Mouse (Mus musculus) layer of hippocampus, adult 2 months (tissue): ENCODE data around the gene Jmjd8. TPM values are rescaled to one million over a fixed set of nuclear protein-coding genes. Genes with fewer than 3 reads are reported as not detected.
A peak's percentile ranks its signal among the peaks of the same experiment; 100 is the strongest.

ENCODE experiments used
- DNase-seq, 2 experiments: peaks; one replicate each; pipeline ENCODE4 v3.0.0; 2022; ENCODE audit warnings: low spot score in 2 of 2
- H3K27ac ChIP-seq: fragments of 200-600 bp; 2 replicates; pipeline ENCODE4 v1.8.1; 2022
- H3K4me3 ChIP-seq: fragments of 200-600 bp; 2 replicates; pipeline ENCODE4 v1.8.1; 2022; ENCODE audit warnings: mild to moderate bottlenecking
- CTCF ChIP-seq: fragments of 200-600 bp; conservative IDR thresholded peaks from 2 replicates; pipeline ENCODE4 v1.8.1; 2022; ENCODE audit warnings: antibody characterized with exemption, mild to moderate bottlenecking, moderate library complexity
- total RNA-seq, 2 experiments: library from RNA; stranded (reverse); gene quantifications; 2 replicates each; pipeline ENCODE4 v1.2.3; 2021

Jmjd8 gene
- total RNA-seq, 2 experiments from 2014 or later: 58.0 to 61.1 TPM

DNA sequence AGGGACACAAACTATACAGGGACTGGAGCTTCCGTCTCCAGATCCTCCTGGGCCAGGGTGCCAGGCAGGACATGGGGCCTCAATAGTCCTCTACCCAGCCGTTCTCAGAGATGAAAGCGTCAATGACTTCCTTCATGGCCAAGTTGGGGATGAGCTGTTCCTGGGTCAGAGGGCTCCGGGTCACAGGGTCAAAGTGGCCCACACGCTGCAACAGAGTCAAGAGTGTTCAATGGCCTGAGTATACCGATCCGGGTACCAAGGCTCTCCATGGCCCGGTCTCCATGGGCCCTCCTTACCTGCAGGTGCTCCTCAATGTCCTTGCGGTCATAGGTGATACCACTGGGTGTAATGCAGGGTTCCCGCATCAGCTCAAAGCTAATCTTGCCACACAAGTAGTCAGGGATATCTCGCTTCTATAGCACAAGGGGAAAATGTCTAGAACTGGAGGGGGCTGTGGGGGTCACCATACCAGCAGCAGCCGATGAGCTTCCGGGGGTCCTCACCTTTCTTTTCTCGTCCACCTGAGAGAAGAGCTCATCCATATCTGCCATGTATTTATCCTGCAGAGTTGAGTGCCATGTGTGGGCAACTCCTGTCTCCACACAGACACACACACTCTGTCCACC is 2.3 kb downstream of the Jmjd8 start:
- Histone ChIP-seq H3K27ac (0 out of 2 replicates have a peak overlapping the region, but pooled peaks have one; percentile 99), H3K4me3 (peak overlapping the region; percentile 87)
- DNase-seq: no peak
- no peak for TF ChIP-seq CTCF

DNA sequence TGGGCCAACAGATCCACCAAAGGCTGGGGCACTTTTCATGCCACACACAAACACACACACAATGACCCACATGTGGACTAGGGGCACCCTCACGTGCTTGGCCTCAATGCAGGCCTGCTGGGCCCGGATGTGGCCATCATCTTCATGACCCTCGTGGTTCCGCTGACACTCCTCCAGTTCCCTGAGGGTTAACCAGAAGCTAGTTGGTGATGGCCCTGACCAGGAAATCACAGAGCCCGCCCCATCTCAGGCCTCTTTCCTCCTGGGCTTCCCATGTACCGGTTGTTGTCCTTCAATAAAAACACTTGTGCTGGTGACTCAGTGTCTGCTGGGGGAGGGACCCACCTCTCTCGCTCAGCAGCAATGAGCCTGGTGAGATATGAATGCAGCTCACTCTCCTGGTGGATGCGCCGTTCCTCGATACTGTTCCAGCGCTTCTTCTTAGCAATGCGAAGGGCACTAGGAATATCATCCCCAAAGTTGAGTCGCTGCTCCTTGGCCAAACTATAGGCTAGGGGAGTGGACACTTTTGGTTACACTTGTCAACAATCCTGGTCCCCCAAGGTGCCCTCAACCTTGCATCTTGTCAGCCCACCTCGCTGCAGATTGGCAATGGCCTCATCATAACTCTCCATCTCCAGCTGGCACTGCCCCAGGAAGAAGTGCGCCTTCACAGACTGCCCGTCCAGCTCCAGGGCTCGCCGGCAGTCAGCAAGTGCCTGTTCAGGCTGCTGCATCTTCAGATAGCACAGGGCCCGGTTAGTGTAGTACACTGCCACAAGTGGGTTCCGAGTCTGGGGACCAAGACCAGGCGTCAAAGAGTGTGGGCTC is 3.0 kb downstream of the Jmjd8 start:
- DNase-seq: no peak
- no peak for TF ChIP-seq CTCF

DNA sequence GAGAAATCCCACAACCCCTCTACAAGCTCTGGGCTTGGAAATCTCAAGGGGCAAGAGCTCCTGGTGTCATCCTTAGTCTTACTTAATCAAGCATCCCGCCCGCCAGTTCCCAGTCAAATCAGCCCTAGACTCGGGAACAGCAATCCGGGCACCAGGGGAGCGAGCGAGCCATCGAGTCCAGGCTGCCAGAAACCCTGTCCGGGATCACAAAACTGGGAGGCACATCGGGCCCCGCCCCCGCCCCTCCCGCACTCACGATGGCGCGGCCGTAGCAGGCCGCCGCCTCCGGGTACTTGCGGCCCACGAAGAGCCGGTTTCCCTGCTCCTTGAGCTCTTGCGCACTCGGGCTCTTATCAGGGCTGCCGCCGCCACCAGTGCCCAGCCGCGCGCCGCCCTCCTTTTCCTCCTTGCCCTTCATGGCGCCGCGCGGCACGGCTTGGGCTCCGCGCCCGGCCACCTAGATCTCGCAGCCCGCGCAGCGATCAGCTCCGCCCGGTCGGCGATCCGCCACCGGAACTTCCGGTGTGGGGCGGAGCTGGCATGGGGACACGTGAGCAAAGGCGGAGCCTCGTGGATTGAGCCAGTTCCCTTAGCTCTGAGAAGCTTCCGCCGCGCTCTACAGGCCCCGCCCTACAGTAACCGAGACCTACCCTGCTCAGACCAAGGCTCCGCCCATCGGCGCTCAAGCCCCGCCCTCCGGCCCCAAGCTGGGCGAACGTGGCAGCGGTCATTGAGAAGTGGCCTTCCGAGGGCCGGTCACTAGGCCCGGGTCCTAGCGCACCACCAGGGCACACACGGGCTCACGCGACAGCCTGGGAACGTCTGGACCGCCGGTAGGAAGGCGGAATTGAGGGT is 4.0 kb downstream of the Jmjd8 start:
- TF ChIP-seq CTCF: no peak
- Histone ChIP-seq H3K4me3 (peak overlapping the region; percentile 87), H3K27ac (peak overlapping the region; percentile 99)
- DNase-seq: peak; percentile 97 to 98

More for the DNA sequence above, 3.0 kb downstream of the Jmjd8 start:
- peak overlapping the region; percentile 87 for H3K4me3 ChIP-seq
- H3K27ac ChIP-seq: peak overlapping the region; percentile 99

DNA sequence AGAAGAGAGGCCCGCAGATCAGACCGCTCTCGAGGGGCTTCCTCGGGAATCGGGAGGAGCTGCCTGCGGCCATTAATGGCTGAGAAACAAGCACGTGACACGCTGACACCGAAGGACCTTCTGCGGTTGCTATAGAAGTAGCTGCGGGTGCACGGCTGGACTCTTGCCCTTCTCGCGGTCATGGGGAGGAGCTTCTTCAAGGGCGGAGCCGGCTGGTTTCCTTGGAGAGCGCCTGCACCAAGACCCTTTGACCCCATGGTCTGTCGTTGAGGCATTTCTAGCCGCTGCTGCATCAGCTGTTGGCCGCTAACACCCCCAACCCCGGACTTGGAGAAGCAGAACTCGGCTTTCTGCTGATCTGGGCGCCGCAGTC is 4.6 kb downstream of the Jmjd8 start, which contains the start of gene Stub1:
Gene Stub1, minus strand, starts transcription at position 114 of the 373 bp plus-strand sequence.
- no peak for TF ChIP-seq CTCF
- Histone ChIP-seq H3K27ac (peak within 1 kb of the TSS; percentile 99), H3K4me3 (peak within 1 kb of the TSS; percentile 87)
- DNase-seq: peak; percentile 80 to 84

DNA sequence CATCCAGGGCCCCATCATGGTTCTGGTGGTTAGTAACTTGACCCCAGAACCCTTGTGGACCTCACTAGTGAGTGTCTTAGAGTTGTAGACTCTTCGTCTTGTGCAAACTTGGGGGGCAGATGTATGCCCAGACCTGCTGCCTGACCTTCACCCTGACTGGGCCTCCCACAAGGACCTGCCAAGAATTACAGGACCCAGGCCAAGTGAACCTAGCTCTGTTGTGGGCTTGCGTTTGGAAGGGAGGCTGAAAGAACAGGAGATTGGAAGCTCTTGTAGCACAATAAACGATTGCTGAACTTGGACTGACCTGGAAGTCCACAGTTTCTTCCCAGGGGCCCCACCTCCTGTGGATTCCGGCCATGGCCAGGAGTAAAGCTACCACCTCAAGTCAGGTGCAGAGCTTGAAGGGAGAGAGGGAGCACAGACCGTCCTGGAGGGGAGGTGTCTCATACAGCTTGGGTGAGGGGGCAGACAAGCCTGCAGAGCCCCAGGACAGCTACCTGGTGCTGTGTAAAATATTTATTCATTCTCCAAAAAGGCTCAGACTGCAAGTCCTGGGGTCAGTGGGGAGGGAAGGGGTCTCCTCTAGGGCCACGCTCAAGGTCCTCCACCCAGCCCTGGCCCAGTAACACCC is 5.4 kb downstream of the Jmjd8 start:
- Histone ChIP-seq H3K4me3 (peak overlapping the region; percentile 87), H3K27ac (peak overlapping the region; percentile 99)
- DNase-seq: no peak
- TF ChIP-seq CTCF: no peak

- Histone ChIP-seq H3K4me3 (peak overlapping the region; percentile 87), H3K27ac (peak overlapping the region; percentile 99)
- no peak for DNase-seq
- TF ChIP-seq CTCF: no peak
Measured at GRCm38 (mm10) chr17:25834595-25835222, 6.0 kb downstream of the Jmjd8 start.

DNA sequence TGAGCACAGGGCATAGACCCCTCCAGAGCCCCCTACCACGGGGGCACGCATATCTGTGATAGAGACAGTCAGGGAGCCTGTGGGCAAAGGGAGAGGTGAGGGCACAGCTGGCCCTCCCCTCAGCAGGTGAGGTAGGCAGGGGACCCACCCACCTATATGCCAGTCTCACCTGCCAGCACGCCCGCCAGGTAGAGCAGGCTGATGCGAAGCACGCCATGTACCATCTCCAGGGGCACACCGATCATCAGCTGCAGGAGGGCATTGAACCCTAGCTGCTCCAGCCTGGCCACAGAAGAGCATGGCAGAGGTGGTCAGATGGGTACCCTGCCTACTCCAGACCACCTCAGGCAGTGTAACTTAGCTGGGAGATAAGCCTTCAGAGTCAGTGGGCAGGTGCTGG is 6.6 kb downstream of the Jmjd8 start:
- no peak overlapping the region; the same call in 1 of the 2 replicates for H3K4me3 ChIP-seq
- peak overlapping the region; percentile 99 for H3K27ac ChIP-seq
- TF ChIP-seq CTCF: no peak
- no peak for DNase-seq

GRCm38 (mm10) chr17:25835816-25836215 is 7.1 kb downstream of the Jmjd8 start:
- TF ChIP-seq CTCF: no peak
- peak overlapping the region; percentile 99 for H3K27ac ChIP-seq
- peak overlapping the region; percentile 72 for H3K4me3 ChIP-seq
- DNase-seq: no peak

GRCm38 (mm10) chr17:25836397-25837075 is 7.9 kb downstream of the Jmjd8 start:
- Histone ChIP-seq H3K27ac (peak overlapping the region; percentile 99), H3K4me3 (peak overlapping the region; percentile 72)
- DNase-seq: no peak
- no peak for TF ChIP-seq CTCF

- peak within 1 kb of the TSS; percentile 99 for H3K27ac ChIP-seq
Measured at GRCm38 (mm10) chr17:25837076-25837410, 8.4 kb downstream of the Jmjd8 start, which contains the start of gene Rhbdl1. Gene Rhbdl1 (minus strand): TSS chr17:25837295.

GRCm38 (mm10) chr17:25837533-25837932 is 8.9 kb downstream of the Jmjd8 start:
- Histone ChIP-seq H3K27ac (peak overlapping the region; percentile 99), H3K4me3 (no peak overlapping the region; the same call in 1 of the 2 replicates)
- no peak for DNase-seq
- TF ChIP-seq CTCF: no peak

More at GRCm38 (mm10) chr17:25837076-25837410, 8.4 kb downstream of the Jmjd8 start, which contains the start of gene Rhbdl1:
- no peak for TF ChIP-seq CTCF
- H3K4me3 ChIP-seq: peak within 1 kb of the TSS; percentile 72
- DNase-seq: peak; percentile 87 to 88

- Histone ChIP-seq H3K4me3 (no peak overlapping the region), H3K27ac (peak overlapping the region; percentile 14; the same call in 1 of the 2 replicates)
- no peak for DNase-seq
- no peak for TF ChIP-seq CTCF
Measured at GRCm38 (mm10) chr17:25838904-25839303, 10.2 kb downstream of the Jmjd8 start.
